Mouse (Mus musculus) heart, postnatal 10 days (tissue): ENCODE data around the gene St6galnac6. TPM values are rescaled to one million over a fixed set of nuclear protein-coding genes. Genes with fewer than 3 reads are reported as not detected.
A peak's percentile ranks its signal among the peaks of the same experiment; 100 is the strongest.

Experiments
- DNase-seq, 2 experiments: peaks; one replicate each; pipeline ENCODE4 v3.0.0; 2021
- intact Hi-C: fragments of 180-260 bp; cut with DNase I; formaldehyde crosslinking; loops from one replicate; pipeline ENCODE4 v1.15.1; 2025
- microRNA-seq, 2 experiments: library from miRNA; unstranded; fragments of <30 nt; microRNA quantifications; one replicate each; pipeline ENCODE4 v1.2.0; 2022
- total RNA-seq, 2 experiments: library from RNA; stranded (reverse); gene quantifications; 2 replicates each; pipeline ENCODE4 v1.2.3; 2021

Gene St6galnac6
- total RNA-seq, 2 experiments from 2014 or later, result 87.9 to 103 TPM

- intact Hi-C loops, result no loop called here
- peak; percentile 63 to 69 for DNase-seq
Measured at GRCm38 (mm10) chr2:32661509-32662107, 62.1 kb downstream of the St6galnac6 start.

- no peak for DNase-seq
- intact Hi-C loops, result no loop called here
Measured at GRCm38 (mm10) chr2:32662291-32662690, 62.8 kb downstream of the St6galnac6 start.

DNA sequence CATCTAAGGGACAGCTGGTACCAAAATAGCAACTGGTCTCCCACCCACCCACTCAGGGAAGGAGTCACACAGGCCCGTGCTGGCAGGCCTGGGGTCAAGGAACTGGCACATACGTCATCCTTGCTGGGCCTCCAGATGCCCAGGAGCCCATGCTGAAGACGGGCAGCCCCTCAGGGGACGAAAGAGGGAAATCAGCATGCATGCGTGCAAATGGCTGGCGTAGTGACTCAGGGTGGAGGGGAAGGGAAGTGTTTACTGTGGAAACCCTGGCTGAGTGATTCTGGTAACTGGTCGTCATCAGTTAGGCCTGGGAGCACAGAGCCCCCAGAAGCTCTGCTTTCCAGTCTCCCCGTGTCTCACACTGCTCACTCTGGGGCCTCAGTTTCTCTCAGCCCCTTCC is 65.8 kb downstream of the St6galnac6 start:
- no peak for DNase-seq
- intact Hi-C loops, result loop anchor here (5.0 kb wide), 1 partner anchor 33 kb away; no protein-coding TSS in a partner anchor

- no peak for DNase-seq
Measured at GRCm38 (mm10) chr2:32665853-32666252, 66.3 kb downstream of the St6galnac6 start.

GRCm38 (mm10) chr2:32667775-32668174 is 68.3 kb downstream of the St6galnac6 start:
- no peak for DNase-seq
- intact Hi-C loops, result loop anchor here (5.0 kb wide), 1 partner anchor 35 kb away; no protein-coding TSS in a partner anchor

More at GRCm38 (mm10) chr2:32665853-32666252, 66.3 kb downstream of the St6galnac6 start:
- intact Hi-C loops, result loop anchor here (5.0 kb wide), 1 partner anchor 34 kb away; no protein-coding TSS in a partner anchor

DNA sequence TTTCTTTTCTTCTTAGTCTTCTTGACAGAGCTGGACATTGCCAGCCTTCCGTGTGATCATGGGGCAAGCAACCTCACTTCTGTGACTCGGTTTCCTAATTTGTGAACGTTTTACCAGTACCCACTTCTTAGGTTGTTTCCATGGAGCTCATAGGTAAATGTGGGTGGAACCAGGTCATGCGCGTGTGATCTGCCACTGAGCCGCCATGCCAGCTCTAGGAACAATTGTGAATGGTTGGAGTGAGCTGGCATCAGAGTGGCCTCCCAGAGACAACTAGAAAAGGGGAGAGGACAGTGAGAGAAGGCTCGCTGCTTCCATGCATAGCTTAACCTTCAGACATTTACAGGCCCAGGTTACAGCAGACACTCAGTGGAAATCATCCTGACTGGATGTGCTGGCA is 68.7 kb downstream of the St6galnac6 start:
- no peak for DNase-seq
- intact Hi-C loops, result loop anchor here (5.0 kb wide), 1 partner anchor 36 kb away; no protein-coding TSS in a partner anchor

DNA sequence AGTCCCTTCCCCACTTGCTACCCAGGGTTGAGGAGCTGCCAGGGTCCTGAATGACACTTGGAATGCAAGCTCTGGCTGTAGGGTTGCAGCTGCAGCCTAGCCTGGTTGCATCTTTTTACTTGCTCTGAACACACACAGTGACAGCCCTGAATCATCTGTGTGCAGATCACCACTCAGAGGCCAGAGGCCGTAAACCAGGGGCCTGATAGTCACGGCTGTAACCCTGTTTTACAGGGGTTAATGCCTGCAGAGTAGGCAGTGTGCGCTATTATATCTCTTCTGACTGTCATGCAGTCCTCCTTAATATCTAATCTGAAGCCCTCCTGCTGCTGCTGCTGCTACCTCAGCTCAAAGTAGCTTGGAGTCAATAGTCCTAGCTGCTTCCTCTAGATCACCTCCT is 70.4 kb downstream of the St6galnac6 start:
- intact Hi-C loops, result loop anchor here (5.0 kb wide), 1 partner anchor 38 kb away; no protein-coding TSS in a partner anchor

More for the DNA sequence above, 70.4 kb downstream of the St6galnac6 start:
- DNase-seq, result no peak

Small RNA genes within 50 kb of the gene (microRNA-seq; reads per million reads assigned to microRNA genes)
- 0 reads per million in 2 experiments for gene Mir1954

Other genes starting within 250 kb of the St6galnac6 start
- 10 to 100 TPM; 37.4 to 39.3 TPM for gene Ciz1, start 247.4 kb upstream of the St6galnac6 start, total RNA-seq
- gene Dnm1, start 246.4 kb upstream of the St6galnac6 start, total RNA-seq, result 10 to 100 TPM; 10.0 to 12.5 TPM
- 10 to 100 TPM; 52.7 to 57.4 TPM for gene 1110008P14Rik, start 217.8 kb upstream of the St6galnac6 start, total RNA-seq
- gene Lcn2, start 211.5 kb upstream of the St6galnac6 start, total RNA-seq, result 1 to 10 TPM; 4.2 to 7.1 TPM
- 10 to 100 TPM; 63.4 to 70.0 TPM for gene Ptges2, start 203.8 kb upstream of the St6galnac6 start, total RNA-seq
- 1 to 10 TPM; 3.2 to 4.4 TPM for gene Naif1, start 149.3 kb upstream of the St6galnac6 start, total RNA-seq
- 10 to 100 TPM; 10.1 to 13.5 TPM for gene Slc25a25, start 148.3 kb upstream of the St6galnac6 start, total RNA-seq
- gene Fam102a, start 64.4 kb upstream of the St6galnac6 start, total RNA-seq, result 10 to 100 TPM in 1 of 2 experiments, 1 to 10 TPM in 1; 9.7 to 13.0 TPM
- gene Dpm2, start 28.9 kb upstream of the St6galnac6 start, total RNA-seq, result 10 to 100 TPM; 31.2 to 32.6 TPM
- gene Pip5kl1, start 24.9 kb upstream of the St6galnac6 start, total RNA-seq, result not detected
- gene 9430097D07Rik, start 24.0 kb upstream of the St6galnac6 start, total RNA-seq, result not detected
- 10 to 100 TPM; 29.3 to 31.8 TPM for gene St6galnac4, start 12.6 kb upstream of the St6galnac6 start, total RNA-seq
- gene Ak1, start 22.0 kb downstream of the St6galnac6 start, total RNA-seq, result 100 to 1,000 TPM; 522 to 538 TPM
- 100 to 1,000 TPM; 152 to 166 TPM for gene Eng, start 46.9 kb downstream of the St6galnac6 start, total RNA-seq
- 10 to 100 TPM in 1 of 2 experiments, 1 to 10 TPM in 1; 9.9 to 11.7 TPM for gene Fpgs, start 104.4 kb downstream of the St6galnac6 start, total RNA-seq
- gene Cdk9, start 113.4 kb downstream of the St6galnac6 start, total RNA-seq, result 10 to 100 TPM; 35.4 to 37.6 TPM
- gene Sh2d3c, start 121.3 kb downstream of the St6galnac6 start, total RNA-seq, result 10 to 100 TPM; 45.3 to 47.1 TPM
- gene 6330409D20Rik, start 141.3 kb downstream of the St6galnac6 start, total RNA-seq, result not detected
- 10 to 100 TPM; 14.4 to 16.4 TPM for gene Tor2a, start 157.5 kb downstream of the St6galnac6 start, total RNA-seq
- gene Ttc16, start 175.9 kb downstream of the St6galnac6 start, total RNA-seq, result not detected
- 1 to 10 TPM; 1.7 to 3.3 TPM for gene Ptrh1, start 176.1 kb downstream of the St6galnac6 start, total RNA-seq
- gene Cfap157, start 184.7 kb downstream of the St6galnac6 start, total RNA-seq, result under 1 TPM in 1 of 2 experiments, not detected in 1; 0.14 TPM
- gene Stxbp1, start 247.5 kb downstream of the St6galnac6 start, total RNA-seq, result 10 to 100 TPM; 25.4 to 25.7 TPM